Mouse (Mus musculus): ENCODE data around the gene Tnni2.
A peak's percentile ranks its signal among the peaks of the same experiment; 100 is the strongest.
"Not testable (repeated sequence)": the region's sequence is repeated elsewhere in the genome, so short reads cannot be mapped to it uniquely, and the experiment has no call there.

The Tnni2 gene

DNA sequence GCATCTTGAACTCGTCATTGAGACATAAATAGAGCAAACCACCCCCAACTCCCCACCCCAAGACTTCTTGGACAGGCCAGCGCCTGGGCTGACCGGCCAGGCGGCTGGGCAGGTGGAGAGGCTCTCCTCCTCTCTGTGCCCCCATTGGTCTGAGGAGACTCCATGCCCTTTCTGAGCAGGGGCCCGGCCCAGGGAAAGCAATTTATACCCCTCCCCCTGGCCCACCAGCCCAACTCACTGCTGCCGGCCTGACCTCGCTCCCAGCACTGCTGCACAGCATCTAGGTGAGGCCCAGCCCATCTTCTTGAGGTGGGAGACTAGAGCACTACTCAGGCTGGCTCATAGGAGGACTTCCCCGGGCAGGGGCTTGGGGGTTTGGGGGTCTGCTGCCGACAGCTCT lies at the start of gene Tnni2:
TSS of gene Tnni2 (plus strand) at position 224 of the 400 bp plus-strand sequence.
- no peak for DNase-seq

DNA sequence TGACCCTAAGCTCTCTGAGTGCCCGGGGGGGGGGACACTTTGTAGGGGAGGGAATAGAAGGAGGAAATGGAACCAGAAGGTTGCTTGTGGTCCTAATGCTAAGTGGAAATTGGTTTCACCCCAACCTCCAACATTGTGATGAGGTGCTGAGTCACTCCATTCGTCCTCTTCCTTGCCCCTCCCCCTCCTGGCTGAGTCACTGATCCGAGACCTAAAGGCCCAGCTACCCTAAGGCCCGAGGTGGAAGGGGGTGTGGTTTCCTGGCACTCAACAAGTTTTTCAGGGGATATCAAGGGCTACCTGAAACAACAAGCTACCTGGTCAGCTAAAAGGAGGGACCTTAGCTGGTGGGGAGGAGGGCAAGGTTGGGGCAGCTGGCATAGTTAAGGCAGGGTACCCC lies 48.4 kb upstream of the Tnni2 start:
- DNase-seq = peak; percentile 70 to 77

DNA sequence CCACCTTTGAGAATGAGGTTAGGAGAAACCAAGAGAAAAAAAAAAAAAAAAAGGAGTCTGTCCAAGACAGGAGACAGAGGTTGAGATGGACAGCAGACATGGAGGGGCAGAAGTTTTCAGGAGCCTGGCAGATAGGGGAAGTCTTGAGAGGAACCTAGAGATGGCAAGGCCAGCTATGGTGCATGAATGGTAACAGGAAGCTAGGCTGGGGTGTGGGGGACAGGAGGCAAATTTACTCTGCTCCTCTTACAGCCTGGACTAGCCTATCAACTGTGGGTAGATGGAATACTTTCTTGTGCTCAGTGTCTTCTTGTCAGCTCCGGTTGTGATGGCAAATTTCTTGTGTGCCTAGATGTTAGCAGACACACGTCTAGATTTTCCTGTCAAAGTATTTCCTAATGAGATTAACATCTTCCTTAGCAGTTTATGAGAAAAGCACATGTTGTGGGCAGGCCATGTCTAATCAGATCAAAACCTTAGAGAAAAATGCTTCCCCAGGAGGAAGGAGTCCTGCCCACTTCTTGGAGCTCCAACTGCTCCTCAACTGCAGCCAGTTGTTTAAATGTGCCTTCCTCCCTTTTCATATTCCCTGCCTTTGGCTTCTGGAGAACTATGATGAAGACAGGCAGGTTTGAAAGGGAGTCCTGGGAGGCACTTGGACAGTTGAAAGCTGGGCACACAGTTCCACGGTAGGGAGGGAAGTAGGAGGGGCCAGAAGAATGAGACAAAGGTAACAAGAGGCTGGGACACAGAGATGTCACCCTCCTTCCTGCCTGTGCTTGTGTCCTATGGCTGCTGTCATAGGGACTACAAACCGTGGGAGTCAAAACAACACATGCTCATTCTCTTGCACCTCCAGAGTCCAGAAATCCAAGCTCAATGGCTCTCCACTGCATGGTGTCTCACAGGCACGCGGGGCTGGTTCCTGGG lies 47.1 kb upstream of the Tnni2 start:
- DNase-seq = no peak

DNA sequence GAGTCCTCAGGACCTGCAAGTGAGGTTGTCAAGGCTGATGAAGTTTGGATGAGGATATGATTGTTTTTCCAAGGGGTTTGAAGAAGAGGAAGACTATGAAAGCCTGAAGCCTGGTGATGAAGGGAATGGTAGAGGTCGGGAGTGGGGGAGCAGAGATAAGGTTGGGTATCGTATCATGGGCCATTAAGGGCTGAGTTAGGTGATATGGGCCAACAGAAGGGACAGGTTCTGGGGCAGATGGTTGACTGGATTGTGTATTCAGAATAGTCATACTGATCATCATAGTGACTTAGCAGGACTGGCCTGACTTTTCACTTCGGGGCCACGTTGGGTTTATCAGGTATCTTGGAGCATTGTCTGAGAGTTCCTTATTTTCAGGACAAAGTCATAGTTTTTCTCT lies 46.1 kb upstream of the Tnni2 start:
- no peak for DNase-seq

DNA sequence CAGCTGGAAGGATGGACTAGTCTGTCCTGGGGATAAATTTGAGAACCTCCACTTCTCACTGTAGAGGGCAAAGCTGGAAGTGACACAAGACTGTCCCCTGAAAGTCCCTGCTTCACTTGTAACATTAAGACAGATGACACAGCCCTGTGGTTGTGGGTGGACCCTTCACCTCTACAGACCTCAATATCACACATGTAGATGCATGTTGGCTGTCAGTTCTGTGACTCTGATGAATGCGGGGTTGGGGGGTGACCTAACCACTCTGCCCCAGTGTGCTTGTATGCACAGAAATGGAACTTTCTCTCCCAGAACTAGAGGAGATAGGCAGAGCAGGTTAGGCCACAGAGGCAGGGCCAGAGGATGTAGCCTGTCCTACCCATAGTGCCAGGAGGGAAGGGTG lies 45.0 kb upstream of the Tnni2 start:
- no peak for DNase-seq

DNA sequence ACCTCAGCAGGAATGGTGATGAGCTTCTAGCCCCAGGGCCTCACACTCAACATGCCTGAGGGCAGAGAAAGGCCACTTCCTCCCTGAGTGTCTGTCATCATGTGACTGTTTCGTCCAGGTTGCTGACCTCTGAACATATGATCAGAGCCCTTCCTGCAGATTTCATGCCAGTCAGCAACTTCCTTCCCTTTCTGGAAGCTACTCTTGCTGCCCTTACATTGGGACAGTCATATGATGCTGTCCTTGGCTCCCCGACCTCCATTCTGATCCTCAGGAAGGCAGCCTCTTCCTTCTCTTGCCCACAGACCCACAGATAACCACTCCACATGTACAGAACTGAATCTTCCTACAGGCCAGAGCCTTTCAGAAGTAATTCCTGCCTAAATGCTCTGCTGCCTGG lies 43.6 kb upstream of the Tnni2 start:
- DNase-seq = peak; percentile 46 to 54

DNA sequence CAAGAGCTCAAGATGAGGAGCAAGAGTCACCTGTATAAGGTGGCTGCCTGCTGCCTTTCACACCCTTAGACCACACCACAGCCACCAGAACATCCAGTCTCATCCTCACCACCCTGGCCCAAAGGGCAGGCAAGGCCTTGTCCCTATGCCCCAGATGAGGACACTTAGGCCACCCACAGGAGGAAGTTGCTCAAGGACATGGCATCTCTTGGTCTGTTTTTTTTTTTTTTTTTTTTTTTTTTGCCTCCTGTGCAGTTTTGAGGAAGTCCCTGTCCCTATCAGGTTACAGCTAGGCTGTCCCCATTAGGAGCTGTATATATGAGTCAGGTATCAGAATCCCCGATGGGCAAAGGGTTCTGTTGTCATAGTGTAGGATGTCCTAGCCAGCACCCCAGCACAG lies 42.4 kb upstream of the Tnni2 start:
- no peak for DNase-seq

DNA sequence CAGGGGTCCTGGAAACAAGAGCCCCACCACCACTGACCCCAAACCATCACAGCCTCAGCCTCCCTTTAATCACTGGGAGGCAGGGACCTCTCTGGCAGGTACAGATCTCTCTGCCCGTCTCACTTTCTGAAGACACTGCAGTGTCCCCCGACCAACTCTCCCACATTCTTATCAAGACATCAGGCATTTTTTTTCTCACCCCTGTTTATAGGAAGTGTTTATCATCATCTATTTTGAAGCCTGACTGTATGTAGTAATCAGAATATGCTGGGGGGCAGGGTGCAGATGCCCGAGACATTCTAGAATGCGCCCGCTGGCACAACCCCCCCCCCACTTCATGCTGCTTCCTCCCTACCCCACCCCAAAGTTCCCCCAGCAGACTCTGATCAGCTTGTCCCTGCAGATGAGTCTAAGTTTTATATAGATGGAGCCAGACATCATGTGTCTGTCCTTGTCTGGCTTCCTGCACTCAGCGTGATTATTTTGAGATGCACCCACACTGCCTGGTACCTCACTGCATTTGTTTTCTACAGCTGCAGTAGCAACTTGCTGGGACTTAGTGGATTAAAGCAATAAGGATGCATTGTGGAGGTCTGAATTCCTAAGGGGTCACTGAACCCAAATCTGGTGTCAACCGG lies 41.4 kb upstream of the Tnni2 start:
- no peak for DNase-seq

DNA sequence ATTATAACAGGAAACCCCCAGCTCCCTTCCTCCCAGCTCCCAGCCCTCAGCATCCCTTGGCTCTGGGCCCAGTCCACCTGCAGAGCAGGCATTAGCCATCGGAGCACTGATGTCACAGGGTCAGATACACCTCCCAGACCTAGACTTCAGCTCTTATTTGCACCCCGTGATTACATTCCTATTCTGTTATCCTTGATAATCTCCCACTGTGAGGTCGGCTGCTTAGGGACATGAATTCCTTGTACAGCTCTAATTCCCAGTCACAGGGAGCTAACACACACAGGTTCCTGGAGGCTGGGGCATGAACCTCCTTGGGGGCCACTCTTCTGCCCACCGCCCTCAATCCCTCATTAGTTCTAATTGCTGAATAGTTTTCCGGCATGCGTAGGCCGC lies 40.9 kb upstream of the Tnni2 start:
- DNase-seq = peak; percentile 36 to 55

DNA sequence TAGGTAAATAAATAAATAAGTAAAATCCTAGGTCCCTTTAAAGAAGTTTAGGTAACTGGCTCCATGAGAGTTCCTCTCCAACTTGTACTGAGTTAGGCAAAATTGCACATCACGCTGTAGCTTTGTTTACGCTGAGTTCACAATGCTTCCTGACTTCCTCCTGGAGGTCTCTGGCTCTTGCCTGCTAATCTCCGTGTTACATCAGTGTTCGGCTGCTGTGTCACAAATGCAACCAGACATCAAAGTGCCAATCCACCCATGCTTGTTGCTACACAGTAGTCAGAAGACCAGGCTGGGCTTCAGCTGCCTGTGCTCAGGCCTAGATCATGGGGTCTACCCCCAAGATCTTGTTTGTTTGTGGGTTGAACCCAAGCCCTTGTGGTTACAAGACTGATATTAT lies 38.0 kb upstream of the Tnni2 start:
- DNase-seq = no peak

DNA sequence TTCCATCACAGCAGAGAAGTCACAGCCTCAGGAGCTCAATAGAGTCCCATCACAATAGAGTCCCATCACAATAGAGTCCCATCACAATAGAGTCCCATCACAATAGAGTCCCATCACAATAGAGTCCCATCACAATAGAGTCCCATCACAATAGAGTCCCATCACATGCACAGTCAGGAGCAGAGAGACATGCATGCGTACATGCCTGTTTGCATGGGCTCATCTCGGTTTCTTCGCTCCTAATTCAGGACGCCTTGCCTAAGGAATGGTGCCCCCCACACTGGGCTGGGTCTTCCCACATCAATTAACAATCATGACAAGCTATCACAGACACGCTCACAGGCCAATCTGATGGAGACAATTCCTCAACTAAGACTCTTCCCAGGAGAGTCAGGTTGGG lies 36.5 kb upstream of the Tnni2 start:
- DNase-seq = not testable (repeated sequence)

DNA sequence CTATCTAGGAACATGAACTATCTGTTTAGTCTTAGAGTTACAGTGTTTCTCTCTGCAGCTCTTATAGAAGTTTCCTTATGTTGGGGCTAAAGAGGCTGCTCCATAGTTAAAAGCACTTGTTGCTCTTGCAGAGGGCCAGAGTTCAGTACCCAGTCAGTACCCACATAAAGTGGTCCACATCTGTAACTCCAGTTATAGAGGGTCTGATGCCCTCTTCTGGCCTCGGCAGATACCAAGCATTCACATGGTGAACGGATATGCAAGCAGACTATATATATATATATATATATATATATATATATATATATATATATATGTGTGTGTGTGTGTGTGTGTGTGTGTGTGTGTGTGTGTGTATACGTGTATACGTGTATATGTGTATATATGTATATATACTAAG lies 33.7 kb upstream of the Tnni2 start:
- no peak for DNase-seq

DNA sequence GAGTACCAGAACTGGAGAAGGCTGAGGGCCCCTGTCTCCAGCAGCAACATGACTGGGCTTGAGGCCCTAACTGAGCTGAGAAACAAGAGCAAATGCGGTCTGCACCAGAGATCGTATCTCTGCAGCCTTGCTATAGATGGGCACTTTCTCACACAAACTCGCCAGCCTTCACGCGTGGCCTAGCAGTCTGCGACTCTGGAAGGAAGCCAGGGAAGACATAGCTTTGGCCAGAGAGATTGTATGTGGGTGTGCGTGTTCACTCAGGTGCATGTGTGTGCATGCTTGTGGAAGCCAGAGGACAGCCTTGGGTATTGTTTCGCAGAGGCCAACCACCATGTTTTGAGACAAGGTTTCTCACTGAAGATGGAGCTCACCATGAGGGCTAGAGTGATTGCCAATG lies 32.9 kb upstream of the Tnni2 start:
- no peak for DNase-seq

DNA sequence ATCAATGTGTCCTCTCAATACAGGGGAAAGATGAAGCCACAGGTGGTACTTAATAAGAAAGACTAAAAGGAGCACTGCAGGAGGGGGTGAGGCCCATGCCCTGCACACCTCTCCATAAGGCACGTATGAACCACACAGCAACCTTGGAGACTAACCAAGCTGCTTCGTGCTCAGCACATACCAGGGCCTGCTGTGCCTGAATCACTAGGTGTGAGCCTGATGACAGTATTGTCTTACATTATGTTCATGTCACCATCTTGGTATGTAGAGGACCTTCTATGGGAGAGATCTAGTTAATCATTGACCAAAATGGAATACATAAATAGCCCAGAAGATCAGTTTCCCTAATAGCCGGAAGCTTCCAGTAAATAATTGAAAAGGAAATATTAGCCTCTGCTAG lies 32.0 kb upstream of the Tnni2 start:
- DNase-seq = no peak

DNA sequence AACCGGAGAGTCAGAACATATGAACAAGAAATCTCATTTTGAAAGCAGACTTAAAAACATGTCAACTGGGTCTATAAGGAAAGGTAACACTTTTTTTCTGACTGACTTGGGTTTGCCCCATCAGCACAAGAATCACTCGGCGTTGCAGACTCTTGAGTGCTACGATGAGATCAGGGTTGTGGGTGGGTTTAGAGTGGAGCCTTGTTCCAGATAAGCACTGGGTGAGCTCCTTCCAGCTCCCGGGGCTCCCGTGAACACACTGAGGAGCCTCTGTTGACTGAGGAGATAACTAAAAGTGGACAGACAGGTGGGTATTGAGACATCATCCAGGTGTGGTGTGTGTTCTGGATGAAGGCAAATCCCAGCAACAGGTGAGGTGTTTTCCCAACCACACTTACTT lies 28.3 kb upstream of the Tnni2 start:
- DNase-seq = no peak

DNA sequence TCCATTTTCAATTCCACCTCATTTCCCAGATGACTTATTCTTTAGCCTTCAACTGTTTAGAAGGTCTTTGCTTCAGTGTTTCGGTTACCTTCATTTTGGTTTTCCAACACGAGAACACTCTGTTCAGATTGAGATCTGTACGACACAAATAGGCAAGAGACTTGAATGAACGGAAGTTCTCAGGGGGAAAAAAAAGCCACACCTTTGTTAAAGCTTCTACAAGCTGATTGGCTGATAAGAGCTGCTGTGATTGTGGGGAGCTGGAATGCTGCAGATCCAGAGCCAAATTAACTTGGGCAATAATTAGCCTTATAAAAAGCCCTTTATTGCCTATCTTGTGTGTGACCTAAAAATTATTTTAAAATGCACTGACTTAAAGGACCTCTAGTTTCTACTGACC lies 26.3 kb upstream of the Tnni2 start:
- DNase-seq = peak in 1 of 2 experiments; percentile 45

DNA sequence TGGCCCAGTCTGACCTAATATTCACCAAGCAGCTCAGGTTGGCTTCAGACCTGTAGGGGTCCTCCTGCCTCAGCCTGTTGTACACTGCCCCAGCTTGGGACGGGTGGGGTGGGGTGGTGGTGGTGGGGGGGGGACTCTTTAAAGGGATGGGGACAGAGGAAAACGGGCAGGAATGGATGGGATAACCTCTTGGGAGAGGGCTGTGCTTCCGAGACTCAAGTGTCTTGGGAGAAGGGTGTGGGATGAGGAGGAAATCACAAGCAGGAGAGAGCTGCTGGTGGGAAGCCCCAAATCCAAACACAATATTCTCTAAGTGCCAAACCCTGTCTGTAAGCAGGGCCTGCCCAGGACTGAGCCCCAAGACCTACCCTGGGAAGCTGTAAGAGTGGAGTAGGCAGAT lies 25.4 kb upstream of the Tnni2 start:
- no peak for DNase-seq

DNA sequence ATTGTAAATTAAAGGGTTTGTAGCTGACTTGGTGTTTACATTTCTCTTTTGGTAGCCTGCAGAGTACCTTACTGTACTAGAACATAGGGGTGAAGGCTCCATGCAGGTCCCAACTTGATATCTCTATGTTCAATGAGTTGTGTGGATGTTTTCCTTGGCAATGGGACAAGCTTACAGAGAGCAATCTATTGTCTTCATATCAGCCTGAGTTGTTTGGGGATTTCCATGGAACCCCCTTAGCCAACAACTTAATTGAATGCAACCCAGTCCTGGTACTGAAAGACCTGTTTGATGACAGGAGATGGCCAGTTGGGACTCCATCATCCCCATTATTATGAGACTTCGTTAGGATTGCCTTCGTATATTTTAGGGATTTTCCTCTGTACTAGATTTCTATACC lies 23.6 kb upstream of the Tnni2 start:
- no peak for DNase-seq

DNA sequence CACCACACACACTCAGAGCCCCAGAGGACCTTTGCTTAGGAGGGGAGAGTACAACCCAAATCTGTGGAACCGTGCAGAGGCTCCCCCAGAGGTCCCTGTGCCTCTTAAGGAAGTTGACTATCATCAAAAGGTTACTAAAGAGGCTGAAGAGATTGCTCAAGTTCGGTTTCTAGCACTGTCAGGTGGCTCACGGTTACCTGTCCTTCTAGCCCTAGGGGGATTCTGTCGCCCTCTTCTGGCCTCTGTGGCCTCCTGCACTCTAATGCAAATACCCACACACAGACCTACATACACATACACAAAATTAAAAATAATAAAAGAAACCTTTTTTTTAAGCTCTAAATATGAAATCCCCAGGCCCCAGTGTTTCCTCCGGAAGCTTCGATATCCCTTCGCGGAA lies 22.9 kb upstream of the Tnni2 start:
- no peak for DNase-seq

DNA sequence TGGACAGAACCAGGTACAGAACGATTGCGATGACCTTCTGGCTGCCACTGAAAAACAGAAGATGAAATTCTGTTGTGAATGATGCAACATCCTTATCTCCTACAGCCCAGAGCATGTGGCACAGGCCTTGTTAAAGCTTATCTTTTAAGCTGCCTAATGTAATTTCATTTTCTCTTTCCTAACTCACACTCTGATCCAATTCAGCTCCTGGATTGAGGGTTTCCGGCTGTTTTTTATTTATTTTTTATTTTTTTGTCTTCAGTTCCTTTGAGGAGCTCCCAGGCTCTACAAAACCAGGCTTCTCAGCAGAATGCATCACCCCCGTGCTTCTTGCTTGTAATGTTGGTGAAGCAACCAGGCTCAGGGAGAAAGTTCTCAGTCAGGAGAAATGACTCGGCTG lies 21.7 kb upstream of the Tnni2 start:
- no peak for DNase-seq

DNA sequence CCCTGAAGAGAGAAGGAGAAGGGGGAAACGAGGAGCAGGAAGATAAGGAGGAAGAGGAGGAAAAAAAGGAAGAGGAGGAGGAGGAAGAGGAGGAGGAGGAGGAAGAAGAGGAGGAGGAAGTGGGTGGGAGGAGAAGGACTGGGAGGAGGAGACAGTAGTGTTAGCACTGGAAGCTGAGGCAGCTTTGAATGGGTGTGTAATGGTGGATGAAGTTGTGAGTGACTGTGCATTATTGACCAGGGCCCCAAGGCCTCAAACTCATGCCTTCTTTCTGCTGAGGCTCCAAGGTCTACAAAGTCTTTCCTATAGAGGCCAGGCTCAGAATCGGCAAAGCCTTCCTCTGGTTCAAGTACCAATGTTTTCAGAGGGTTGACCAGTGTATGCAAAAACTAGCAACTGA lies 19.8 kb upstream of the Tnni2 start:
- no peak for DNase-seq

DNA sequence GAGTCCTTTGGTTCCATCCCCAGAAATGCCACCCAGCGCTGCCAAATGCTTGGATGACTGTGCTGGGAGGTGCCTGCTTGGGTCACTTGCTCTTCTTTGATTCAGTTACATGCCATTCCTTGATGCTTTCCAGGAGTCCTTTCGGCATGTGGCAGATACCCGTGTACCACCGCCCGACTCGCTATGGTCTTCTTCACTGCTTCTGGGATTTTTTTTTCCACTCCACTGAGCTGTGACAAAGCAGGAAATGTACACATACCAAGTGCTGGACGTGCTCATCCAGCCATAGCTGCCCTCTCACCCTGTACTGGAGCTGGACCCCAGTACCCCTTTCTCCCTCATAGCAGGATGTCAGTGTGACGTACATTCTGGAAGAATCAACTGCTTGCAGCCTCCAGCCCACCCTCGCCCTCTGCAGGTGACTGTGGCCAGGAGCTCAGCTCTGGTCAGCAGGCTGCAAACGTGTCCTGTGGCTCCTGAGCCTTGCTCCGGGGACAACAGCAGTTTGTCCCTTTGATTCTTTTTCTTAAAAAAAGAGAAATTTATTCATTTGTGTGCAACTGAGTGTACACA lies 15.9 kb upstream of the Tnni2 start:
- peak; percentile 34 to 74 for DNase-seq

DNA sequence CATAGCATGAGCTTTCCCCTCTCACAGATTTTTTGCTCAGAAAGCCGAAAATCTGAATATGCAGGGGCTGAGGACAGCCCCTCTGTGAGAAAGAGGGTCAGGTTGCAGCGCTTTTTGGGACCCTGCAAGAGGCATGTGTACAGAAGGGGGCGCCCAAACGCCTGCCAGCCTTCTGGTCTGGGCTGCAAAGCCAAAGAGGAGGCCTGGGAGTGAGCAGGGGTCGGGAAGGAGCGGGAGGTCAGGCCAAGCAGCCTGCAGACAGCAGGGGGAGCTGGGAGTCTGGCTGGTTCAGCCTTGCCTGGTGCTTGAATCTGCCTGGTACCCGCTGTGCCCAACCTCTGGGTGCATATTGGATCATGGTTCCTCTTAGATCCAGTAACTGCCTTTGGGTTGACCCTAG lies 13.4 kb upstream of the Tnni2 start:
- DNase-seq = peak in 1 of 2 experiments; percentile 44

DNA sequence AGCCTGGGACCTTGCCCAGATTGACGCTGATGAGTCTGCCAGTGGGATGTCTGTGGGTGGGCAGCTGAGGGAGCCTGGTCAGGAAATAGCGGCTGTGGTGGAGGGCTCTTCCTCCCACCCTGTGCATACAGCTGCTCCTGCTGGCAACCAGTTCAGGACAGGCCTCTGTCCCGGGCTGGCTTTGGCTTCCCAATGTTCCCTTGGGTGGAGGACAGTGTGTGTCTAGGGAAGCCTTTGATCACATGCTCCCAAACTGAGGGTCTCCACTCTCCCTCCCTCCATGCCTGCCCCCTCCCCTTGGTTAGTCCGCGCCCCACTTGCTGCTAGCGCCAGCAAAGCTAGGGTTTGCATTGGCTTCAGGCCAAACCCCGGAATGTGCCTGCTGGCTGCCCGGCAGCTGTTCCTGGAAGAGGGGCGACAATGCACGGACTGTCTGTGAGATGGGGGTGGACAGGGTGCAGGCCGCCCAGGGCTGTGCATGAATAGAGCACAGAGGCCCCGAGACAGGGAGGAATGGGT lies 11.4 kb upstream of the Tnni2 start:
- DNase-seq = peak in 1 of 2 experiments; percentile 46

Measured in kidney, postnatal 36 days (tissue).